Mouse (Mus musculus) spleen, postnatal 4 days (tissue): ENCODE results near the gene Tmem186.

Source experiments
- DNase-seq, 2 experiments: peaks; one replicate each; pipeline ENCODE4 v3.0.0; 2022; ENCODE audit warnings: low spot score in 2 of 2

Tmem186 gene

GRCm38 (mm10) chr16:8637217-8638051 lies at the start of gene Tmem186, which contains the start of gene Pmm2:
TSS of gene Tmem186 (minus strand) at chr16:8637712.
TSS of gene Pmm2 (plus strand) at chr16:8637674.
- peak; percentile 77 to 92 for DNase-seq

- DNase-seq: peak; percentile 88
These were observed 49.5 kb upstream of the Tmem186 start for GRCm38 (mm10) chr16:8686871-8687535.

- peak; percentile 90 to 94 for DNase-seq
These were observed 48.8 kb upstream of the Tmem186 start for GRCm38 (mm10) chr16:8686121-8686870.

GRCm38 (mm10) chr16:8685087-8685486 lies 47.6 kb upstream of the Tmem186 start:
- DNase-seq: no peak

GRCm38 (mm10) chr16:8680470-8680869 lies 43.0 kb upstream of the Tmem186 start, which contains the start of gene Gm5767:
TSS of gene Gm5767 (plus strand) at chr16:8680770.
- no peak for DNase-seq

GRCm38 (mm10) chr16:8679780-8680179 lies 42.3 kb upstream of the Tmem186 start:
- no peak for DNase-seq

- DNase-seq: peak; percentile 82
These were observed 41.2 kb upstream of the Tmem186 start for GRCm38 (mm10) chr16:8678676-8679075.

- DNase-seq: peak; percentile 74 to 82
These were observed 40.5 kb upstream of the Tmem186 start for GRCm38 (mm10) chr16:8678035-8678434.

GRCm38 (mm10) chr16:8676800-8677199 lies 39.3 kb upstream of the Tmem186 start:
- DNase-seq: peak; percentile 80 to 88

GRCm38 (mm10) chr16:8676228-8676627 lies 38.7 kb upstream of the Tmem186 start:
- peak in 1 of 2 experiments; percentile 52 for DNase-seq

- peak in 1 of 2 experiments; percentile 71 for DNase-seq
These were observed 38.0 kb upstream of the Tmem186 start for GRCm38 (mm10) chr16:8675559-8675958.

GRCm38 (mm10) chr16:8674165-8674564 lies 36.7 kb upstream of the Tmem186 start:
- peak; percentile 70 to 84 for DNase-seq

GRCm38 (mm10) chr16:8673343-8673742 lies 35.8 kb upstream of the Tmem186 start:
- DNase-seq: no peak

GRCm38 (mm10) chr16:8672811-8673210 lies 35.3 kb upstream of the Tmem186 start:
- no peak for DNase-seq

GRCm38 (mm10) chr16:8672350-8672687 lies 34.8 kb upstream of the Tmem186 start:
- DNase-seq: no peak

GRCm38 (mm10) chr16:8671551-8672349 lies 34.2 kb upstream of the Tmem186 start, which contains the start of gene Carhsp1:
TSS of gene Carhsp1 (minus strand) at chr16:8672155.
- DNase-seq: peak; percentile 98 to 99

GRCm38 (mm10) chr16:8670041-8671035 lies 32.8 kb upstream of the Tmem186 start:
- DNase-seq: no peak

- DNase-seq: no peak
These were observed 31.9 kb upstream of the Tmem186 start for GRCm38 (mm10) chr16:8669432-8669831.

- DNase-seq: no peak
These were observed 30.9 kb upstream of the Tmem186 start for GRCm38 (mm10) chr16:8668386-8668785.

- DNase-seq: no peak
These were observed 30.3 kb upstream of the Tmem186 start for GRCm38 (mm10) chr16:8667814-8668213.
